Mouse (Mus musculus) cortical plate, adult 2 months (tissue): ENCODE measurements around the gene Gm9958. TPM values are rescaled to one million over a fixed set of nuclear protein-coding genes. Genes with fewer than 3 reads are reported as not detected.

Experiments
- H3K27ac ChIP-seq: fragments of 200-500 bp; 2 replicates; pipeline ENCODE4 v1.5.1; 2012; ENCODE audit warnings: low read length, control low read depth, inconsistent platforms; ENCODE audit not compliant: insufficient read depth
- H3K4me1 ChIP-seq: fragments of 200-500 bp; 2 replicates; pipeline ENCODE4 v1.6.1; 2011; ENCODE audit warnings: low read length; ENCODE audit not compliant: control insufficient read depth, insufficient read depth
- H3K4me3 ChIP-seq: fragments of 200-500 bp; 2 replicates; pipeline ENCODE4 v1.5.1; 2011; ENCODE audit warnings: mild to moderate bottlenecking, low read length, control low read depth; ENCODE audit not compliant: insufficient read depth
- CTCF ChIP-seq: fragments of 200-500 bp; IDR thresholded peaks from 2 replicates; pipeline ENCODE4 v1.5.1; 2011; ENCODE audit warnings: mild to moderate bottlenecking, control low read depth, low read length; ENCODE audit not compliant: insufficient read depth; ENCODE audit errors: extremely low read depth
- POLR2A ChIP-seq: fragments of 200-500 bp; IDR thresholded peaks from 2 replicates; pipeline ENCODE4 v1.6.1; 2011; ENCODE audit warnings: mild to moderate bottlenecking, low read length, control low read depth; ENCODE audit not compliant: insufficient read depth; ENCODE audit errors: extremely low read depth
- polyA plus RNA-seq: library from polyadenylated mRNA; depleted of rRNA; stranded (reverse); fragments of >200 nt; gene quantifications from 2 replicates; pipeline ENCODE4 v1.2.3, GENCODE M21; 2012

Gm9958 gene
- polyA plus RNA-seq, 1 experiment, result 1.5 TPM

DNA sequence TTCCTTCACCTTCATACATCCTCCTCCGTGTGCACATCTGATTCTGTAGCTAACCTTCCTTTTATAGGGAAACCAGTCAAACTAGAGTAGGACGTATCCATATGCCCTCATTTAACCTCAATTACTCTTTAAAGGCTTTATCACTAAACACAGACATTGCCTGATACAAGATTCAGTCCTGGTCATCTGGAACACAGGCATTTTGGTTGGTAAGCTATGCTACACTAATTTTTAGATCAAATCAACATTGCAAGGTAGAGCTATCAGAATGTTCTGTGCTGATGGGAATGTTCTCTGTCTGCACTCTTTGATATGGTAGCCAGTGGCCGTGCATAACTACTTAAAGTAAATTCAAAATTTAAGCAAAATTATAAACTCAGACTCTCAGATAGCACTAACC, 11.2 kb upstream of the Gm9958 start:
- H3K27ac ChIP-seq, result no peak overlapping the region
- H3K4me3 ChIP-seq, result no peak overlapping the region
- peaks cover 4% of the 10 kb centered on the region for H3K4me1 ChIP-seq
- TF ChIP-seq CTCF (no peak), POLR2A (no peak)

- Histone ChIP-seq H3K4me3 (peak overlapping the region; percentile 100), H3K27ac (no peak overlapping the region), H3K4me1 (peaks cover 5% of the 10 kb centered on the region; the same call in 1 of the 2 replicates)
- TF ChIP-seq CTCF, result peak; percentile 20; the same call in 1 of the 2 replicates
- no peak for TF ChIP-seq POLR2A
Observed at GRCm38 (mm10) chr5:90364526-90364925, 2.5 kb upstream of the Gm9958 start.

DNA sequence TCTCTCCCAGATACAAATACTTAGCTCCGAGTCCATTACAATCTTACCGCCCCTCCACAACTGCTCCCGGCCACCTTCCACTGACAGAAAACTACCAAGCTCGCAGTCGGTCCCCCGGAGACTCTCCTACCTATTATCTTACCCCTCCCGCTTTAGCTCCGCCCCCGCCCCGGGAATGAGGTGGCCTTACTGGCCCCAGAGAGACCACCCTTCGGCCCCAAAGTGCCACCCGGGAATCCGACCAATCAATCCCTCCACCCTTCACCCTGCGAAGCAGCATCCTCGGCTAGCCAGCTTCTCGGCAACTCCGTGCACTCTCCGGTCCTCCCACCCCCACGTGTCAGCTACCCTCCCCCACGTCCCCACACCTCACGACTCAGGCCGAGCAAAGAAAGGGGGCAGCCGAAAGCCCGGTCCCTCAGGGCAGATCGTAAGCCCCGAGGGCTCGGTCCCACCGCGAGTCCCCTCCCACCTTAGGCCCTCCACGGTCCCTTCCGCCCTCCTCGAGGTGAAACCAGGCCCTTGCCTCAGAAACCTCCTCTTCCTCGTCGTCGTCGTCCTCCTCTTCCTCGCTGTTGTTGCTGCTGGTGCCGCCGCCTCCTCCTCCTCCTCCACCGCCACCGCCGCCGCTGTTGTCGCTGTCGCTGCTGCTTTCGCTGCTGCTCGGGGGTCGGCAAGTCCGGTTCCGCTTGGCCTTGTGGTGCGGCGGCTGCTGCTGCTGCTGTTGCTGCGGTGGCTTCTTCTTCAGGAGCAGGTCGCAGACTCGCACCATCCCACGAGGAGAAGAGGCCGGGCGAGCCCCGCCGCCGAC, 1.7 kb upstream of the Gm9958 start:
- Histone ChIP-seq H3K4me3 (peak overlapping the region; percentile 100), H3K4me1 (peaks cover 5% of the 10 kb centered on the region; the same call in 1 of the 2 replicates), H3K27ac (peak overlapping the region; percentile 96)
- no peak for TF ChIP-seq CTCF
- 0 out of 2 replicates have a peak, but pooled peaks have one; percentile 7 for TF ChIP-seq POLR2A

- Histone ChIP-seq H3K4me3 (peak within 1 kb of the TSS; percentile 100), H3K4me1 (peaks cover 5% of the 10 kb centered on the region; the same call in 1 of the 2 replicates)
Observed at GRCm38 (mm10) chr5:90366121-90367066, 610 bp upstream of the Gm9958 start, which contains the start of gene Ankrd17. Gene Ankrd17, minus strand, starts transcription at chr5:90366577.

GRCm38 (mm10) chr5:90370401-90370800, 3.4 kb downstream of the Gm9958 start:
- Histone ChIP-seq H3K27ac (no peak overlapping the region), H3K4me1 (no peaks in the 10 kb centered on the region), H3K4me3 (no peak overlapping the region)
- TF ChIP-seq CTCF (no peak), POLR2A (no peak)

More at GRCm38 (mm10) chr5:90366121-90367066, 610 bp upstream of the Gm9958 start, which contains the start of gene Ankrd17:
- TF ChIP-seq CTCF, result no peak
- TF ChIP-seq POLR2A, result peak; percentile 80
- H3K27ac ChIP-seq, result peak within 1 kb of the TSS; percentile 96

GRCm38 (mm10) chr5:90373708-90374107, 6.7 kb downstream of the Gm9958 start:
- H3K4me3 ChIP-seq, result no peak overlapping the region
- no peak overlapping the region for H3K27ac ChIP-seq
- TF ChIP-seq POLR2A, result no peak
- no peak for TF ChIP-seq CTCF
- H3K4me1 ChIP-seq, result no peaks in the 10 kb centered on the region

DNA sequence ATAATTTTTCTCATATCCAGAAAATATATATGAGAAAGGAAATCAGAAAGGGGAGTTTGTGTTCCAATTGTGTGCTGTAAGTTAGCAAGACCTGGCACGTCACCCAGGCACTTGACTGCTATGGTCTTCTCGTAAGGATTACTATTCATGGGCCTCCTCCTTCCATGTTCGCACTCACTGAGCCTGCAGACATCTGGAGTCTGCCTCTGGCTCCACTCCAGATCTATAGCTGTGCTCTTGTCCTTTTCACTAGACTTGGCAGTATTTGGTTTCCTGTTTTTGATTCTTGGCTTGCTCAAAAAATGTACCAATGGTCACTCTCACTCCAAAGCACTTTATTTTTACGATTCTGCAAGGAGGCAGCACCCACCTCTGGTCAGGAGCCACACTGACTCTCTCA, 14.5 kb downstream of the Gm9958 start:
- Histone ChIP-seq H3K4me1 (no peaks in the 10 kb centered on the region), H3K27ac (no peak overlapping the region), H3K4me3 (no peak overlapping the region)
- TF ChIP-seq POLR2A, result no peak
- TF ChIP-seq CTCF, result no peak

DNA sequence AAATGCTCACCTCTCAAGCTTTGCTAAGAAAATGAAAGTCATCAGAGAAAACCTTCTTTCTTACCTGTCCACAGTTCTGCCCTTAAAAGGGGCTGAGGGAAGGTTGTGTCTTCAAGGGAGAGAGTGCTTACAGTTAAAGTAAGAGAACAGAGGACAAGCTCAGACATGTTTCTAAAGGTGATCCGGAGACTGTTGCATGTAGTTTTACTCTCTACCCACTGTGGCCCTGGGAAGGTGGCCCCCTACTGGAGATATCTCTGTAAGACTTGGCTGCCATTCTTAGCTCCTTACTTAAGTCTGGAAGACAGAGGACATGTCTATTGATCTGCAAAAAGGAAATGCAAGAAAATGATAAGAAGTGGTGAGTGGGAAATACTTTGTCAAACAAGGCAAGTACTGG, 16.1 kb downstream of the Gm9958 start:
- Histone ChIP-seq H3K4me1 (no peaks in the 10 kb centered on the region), H3K27ac (no peak overlapping the region), H3K4me3 (no peak overlapping the region)
- TF ChIP-seq POLR2A (no peak), CTCF (no peak)

GRCm38 (mm10) chr5:90393764-90394163, 26.8 kb downstream of the Gm9958 start:
- H3K4me1 ChIP-seq, result no peaks in the 10 kb centered on the region
- no peak overlapping the region for H3K27ac ChIP-seq
- no peak overlapping the region for H3K4me3 ChIP-seq
- no peak for TF ChIP-seq CTCF
- no peak for TF ChIP-seq POLR2A

DNA sequence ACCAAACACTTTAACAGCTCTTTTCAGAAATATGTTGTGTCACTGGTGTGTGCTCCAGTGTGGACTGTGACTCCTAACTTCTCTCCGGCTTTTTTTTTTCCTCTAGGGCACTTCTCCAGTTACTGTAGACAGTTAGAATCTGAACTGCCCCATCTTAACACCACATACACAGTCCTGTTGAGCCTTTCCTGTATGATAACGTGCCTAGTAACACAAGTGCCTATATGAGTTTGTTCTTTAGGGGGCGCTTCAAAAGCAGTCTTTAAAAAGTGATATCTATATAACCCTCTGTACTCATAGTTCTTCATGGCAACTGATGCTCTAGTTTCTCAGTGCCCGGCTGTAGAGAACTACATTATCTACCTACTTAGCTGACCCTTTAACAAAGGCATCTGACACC, 27.3 kb downstream of the Gm9958 start:
- H3K4me1 ChIP-seq, result no peaks in the 10 kb centered on the region
- H3K27ac ChIP-seq, result no peak overlapping the region
- no peak overlapping the region for H3K4me3 ChIP-seq
- TF ChIP-seq POLR2A (no peak), CTCF (no peak)
